Mouse (Mus musculus) ES-E14 (cell line): ENCODE data around the gene Kcnip1. TPM values are rescaled to one million over a fixed set of nuclear protein-coding genes. Genes with fewer than 3 reads are reported as not detected.

ENCODE experiments used
- DNase-seq: peaks from one replicate; pipeline ENCODE4 v3.0.0-alpha.2; 2013; ENCODE audit warnings: low read depth, low spot score
- H3K27ac ChIP-seq: 2 replicates; pipeline ENCODE4 v1.5.1; 2012; ENCODE audit warnings: low read depth, mild to moderate bottlenecking, low read length, moderate library complexity, mixed read lengths; ENCODE audit not compliant: poor library complexity, insufficient read depth, severe bottlenecking
- H3K36me3 ChIP-seq: 2 replicates; pipeline ENCODE4 v1.6.1; 2012; ENCODE audit warnings: mild to moderate bottlenecking, low read length, moderate library complexity, mixed read lengths; ENCODE audit not compliant: control insufficient read depth, poor library complexity, insufficient read depth, severe bottlenecking
- H3K4me1 ChIP-seq, 2 experiments: fragments of 150-350 bp in 1 of 2; sonication (generic) in 1 of 2; 2 replicates each; pipeline ENCODE4 v1.6.1; 2012; ENCODE audit warnings: low read length in 2 of 2, mild to moderate bottlenecking in 1 of 2, mixed read lengths in 1 of 2; ENCODE audit not compliant: control insufficient read depth in 2 of 2, insufficient read depth in 2 of 2, poor library complexity in 1 of 2
- H3K4me3 ChIP-seq, 2 experiments: fragments of 150-350 bp in 1 of 2; sonication (generic) in 1 of 2; 2 replicates each; pipeline ENCODE4 v1.5.1; 2012; ENCODE audit warnings: low read length in 2 of 2, low read depth in 1 of 2, mild to moderate bottlenecking in 1 of 2, mixed read lengths in 1 of 2; ENCODE audit not compliant: insufficient read depth in 1 of 2, poor library complexity in 1 of 2, severe bottlenecking in 1 of 2
- H3K9ac ChIP-seq: 2 replicates; pipeline ENCODE4 v1.6.1; 2012; ENCODE audit warnings: low read depth, mild to moderate bottlenecking, low read length, mixed read lengths; ENCODE audit not compliant: poor library complexity, insufficient read depth, severe bottlenecking
- H3K9me3 ChIP-seq: fragments of 150-350 bp; sonication (generic); 2 replicates; pipeline ENCODE4 v1.6.1; 2012; ENCODE audit warnings: low read depth, mild to moderate bottlenecking, low read length; ENCODE audit not compliant: control insufficient read depth, insufficient read depth
- CHD2 ChIP-seq: IDR thresholded peaks from 2 replicates; pipeline ENCODE4 v1.6.1; 2014; ENCODE audit warnings: mild to moderate bottlenecking, low read depth, low read length, inconsistent platforms
- HCFC1 ChIP-seq: IDR thresholded peaks from 2 replicates; pipeline ENCODE4 v1.6.1; 2012; ENCODE audit warnings: low read length, inconsistent platforms, borderline replicate concordance; ENCODE audit not compliant: insufficient read depth
- MAFK ChIP-seq: IDR thresholded peaks from 2 replicates; pipeline ENCODE4 v1.6.1; 2014; ENCODE audit warnings: mild to moderate bottlenecking, low read depth, low read length, inconsistent platforms; ENCODE audit not compliant: insufficient read depth
- ZC3H11A ChIP-seq: IDR thresholded peaks from 2 replicates; pipeline ENCODE4 v1.6.1; 2012; ENCODE audit warnings: low read depth, mild to moderate bottlenecking, inconsistent platforms, low read length, borderline replicate concordance
- ZNF384 ChIP-seq: IDR thresholded peaks from 2 replicates; pipeline ENCODE4 v1.6.1; 2012; ENCODE audit warnings: low read depth, low read length, inconsistent platforms
- in situ Hi-C, 2 experiments: fragments of 600-800 bp; cut with MboI; formaldehyde crosslinking; loops; one replicate each; pipeline ENCODE4 v1.15.1; 2025; ENCODE audit warnings: low sequenced_read_pairs in 2 of 2, inconsistent platforms in 1 of 2; ENCODE audit not compliant: unreplicated experiment in 2 of 2
- total RNA-seq: library from RNA; depleted of rRNA; stranded (reverse); fragments of 300-350 nt; gene quantifications from 2 replicates; pipeline ENCODE4 v1.2.3, GENCODE M21; 2012

The Kcnip1 gene
- total RNA-seq, 1 experiment: 0.22 TPM

- in situ Hi-C loops: no loop called here
- Histone ChIP-seq H3K9me3 (no peaks in the 10 kb centered on the region), H3K36me3 (no peaks in the 10 kb centered on the region), H3K4me1 (no peaks in the 10 kb centered on the region), H3K4me3 (no peak overlapping the region), H3K27ac (no peak overlapping the region), H3K9ac (no peak overlapping the region)
- TF ChIP-seq ZNF384 (no peak), ZC3H11A (no peak), MAFK (no peak), HCFC1 (no peak), CHD2 (no peak)
- no peak for DNase-seq
Observed at GRCm38 (mm10) chr11:34010859-34011172, 17.9 kb upstream of the Kcnip1 start.

- in situ Hi-C loops: no loop called here
- TF ChIP-seq ZC3H11A (no peak), MAFK (no peak), HCFC1 (no peak), CHD2 (no peak), ZNF384 (no peak)
- peak; percentile 19 for DNase-seq
- H3K27ac ChIP-seq: no peak overlapping the region
- H3K4me1 ChIP-seq: no peaks in the 10 kb centered on the region
- H3K9me3 ChIP-seq: no peaks in the 10 kb centered on the region
- no peaks in the 10 kb centered on the region for H3K36me3 ChIP-seq
- no peak overlapping the region for H3K9ac ChIP-seq
- H3K4me3 ChIP-seq: no peak overlapping the region
Observed at GRCm38 (mm10) chr11:34010133-34010858, 17.3 kb upstream of the Kcnip1 start.

GRCm38 (mm10) chr11:34009316-34010087, 16.6 kb upstream of the Kcnip1 start:
- in situ Hi-C loops: no loop called here
- H3K27ac ChIP-seq: no peak overlapping the region

GRCm38 (mm10) chr11:34008702-34009101, 15.8 kb upstream of the Kcnip1 start:
- no peak overlapping the region for H3K9ac ChIP-seq
- in situ Hi-C loops: no loop called here
- no peak overlapping the region for H3K4me3 ChIP-seq

More at GRCm38 (mm10) chr11:34009316-34010087, 16.6 kb upstream of the Kcnip1 start:
- no peak overlapping the region for H3K4me3 ChIP-seq
- TF ChIP-seq ZNF384 (no peak), HCFC1 (no peak), MAFK (no peak), CHD2 (no peak), ZC3H11A (no peak)
- no peaks in the 10 kb centered on the region for H3K36me3 ChIP-seq
- H3K4me1 ChIP-seq: no peaks in the 10 kb centered on the region
- no peaks in the 10 kb centered on the region for H3K9me3 ChIP-seq
- no peak overlapping the region for H3K9ac ChIP-seq
- DNase-seq: no peak

More at GRCm38 (mm10) chr11:34008702-34009101, 15.8 kb upstream of the Kcnip1 start:
- no peak overlapping the region for H3K27ac ChIP-seq
- no peaks in the 10 kb centered on the region for H3K4me1 ChIP-seq
- no peaks in the 10 kb centered on the region for H3K9me3 ChIP-seq
- H3K36me3 ChIP-seq: no peaks in the 10 kb centered on the region
- DNase-seq: peak; percentile 62
- no peak for TF ChIP-seq HCFC1
- TF ChIP-seq ZNF384: no peak
- TF ChIP-seq ZC3H11A: no peak; the same call in 1 of the 2 replicates
- no peak for TF ChIP-seq CHD2
- no peak for TF ChIP-seq MAFK
